Mouse (Mus musculus) telencephalon, adult 2 months (tissue): ENCODE results near the gene Agpat1.

Source experiments
- DNase-seq: peaks from one replicate; pipeline ENCODE4 v3.0.0-alpha.2; 2011; ENCODE audit warnings: low read depth, low spot score

Agpat1 gene

DNA sequence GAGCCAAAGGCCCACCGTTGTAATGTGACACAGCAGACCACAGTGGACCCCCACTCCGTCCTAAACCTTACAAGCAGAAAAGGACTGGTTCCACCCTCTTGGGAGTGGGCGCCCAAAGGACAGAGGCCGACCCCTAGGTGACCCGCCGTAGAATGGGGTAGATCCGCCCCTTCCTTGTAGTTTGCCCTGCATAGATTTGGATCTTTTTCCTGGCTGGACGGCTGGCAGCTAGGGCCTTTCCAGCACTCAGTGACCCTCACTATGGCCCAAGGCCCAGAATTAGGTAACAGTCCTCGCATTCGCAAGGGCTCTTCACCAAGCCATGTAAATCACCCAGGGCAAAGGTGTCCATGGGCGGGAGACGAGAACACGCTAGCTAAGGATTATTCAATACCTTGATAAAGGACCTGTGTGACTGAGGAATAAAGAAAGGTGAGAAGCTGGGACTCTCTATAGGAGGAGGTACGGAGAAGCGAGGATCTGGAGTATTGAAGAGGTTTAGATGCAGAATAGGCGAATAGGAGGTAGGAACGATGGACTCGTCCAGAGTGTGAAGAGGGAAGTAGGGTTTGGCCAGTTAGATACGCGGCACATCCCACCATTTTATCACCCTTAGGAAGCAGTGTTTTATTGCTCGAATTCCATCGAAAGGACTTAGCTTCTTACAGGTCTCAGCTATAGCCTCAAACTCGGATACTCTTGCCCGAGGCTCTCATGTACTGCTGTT is 612 bp downstream of the Agpat1 start:
- no peak for DNase-seq

- DNase-seq, result peak; percentile 93
Observed at GRCm38 (mm10) chr17:34605609-34606008, 1.5 kb downstream of the Agpat1 start.

DNA sequence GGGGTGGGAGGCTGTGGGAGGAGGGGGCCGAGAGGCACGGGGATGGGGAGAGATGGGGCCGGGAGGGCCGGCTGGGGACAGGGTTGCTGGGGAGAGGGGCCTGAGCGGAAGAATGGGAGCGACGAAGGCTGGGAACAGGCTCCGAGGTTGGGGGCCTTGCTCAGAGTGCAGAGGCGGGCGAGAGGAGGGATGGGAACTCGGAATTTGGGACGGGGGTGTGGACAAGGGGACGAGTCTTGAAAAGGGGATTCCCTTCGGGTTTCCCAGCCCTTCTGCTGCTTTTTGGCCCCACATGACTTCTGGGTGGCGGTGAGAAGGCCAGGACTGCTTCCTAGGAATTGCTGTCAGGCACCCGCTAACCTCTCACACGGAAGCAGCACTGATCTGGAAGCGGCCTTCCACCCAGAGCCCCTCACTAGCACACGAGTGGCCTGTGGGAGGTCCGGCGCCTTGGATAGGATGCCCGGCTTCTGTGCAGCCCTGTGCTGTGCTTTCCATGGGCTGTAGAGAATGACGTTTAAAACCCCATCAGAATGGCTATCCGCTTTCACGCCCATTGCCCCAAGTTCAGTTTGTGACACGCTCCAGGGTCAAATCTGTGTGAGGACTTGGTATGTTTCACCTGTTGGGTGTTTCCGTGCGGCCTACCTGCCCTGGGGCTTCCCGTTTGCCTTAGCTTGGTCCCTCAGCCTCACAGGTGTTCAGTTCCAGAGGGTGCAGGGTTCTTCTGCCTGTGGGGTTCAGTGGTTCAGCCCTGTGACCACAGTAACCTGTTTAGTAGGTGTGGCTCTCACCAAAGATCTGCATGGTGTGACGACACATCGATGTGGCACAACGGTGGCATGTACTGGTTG is 2.4 kb downstream of the Agpat1 start:
- no peak for DNase-seq

DNA sequence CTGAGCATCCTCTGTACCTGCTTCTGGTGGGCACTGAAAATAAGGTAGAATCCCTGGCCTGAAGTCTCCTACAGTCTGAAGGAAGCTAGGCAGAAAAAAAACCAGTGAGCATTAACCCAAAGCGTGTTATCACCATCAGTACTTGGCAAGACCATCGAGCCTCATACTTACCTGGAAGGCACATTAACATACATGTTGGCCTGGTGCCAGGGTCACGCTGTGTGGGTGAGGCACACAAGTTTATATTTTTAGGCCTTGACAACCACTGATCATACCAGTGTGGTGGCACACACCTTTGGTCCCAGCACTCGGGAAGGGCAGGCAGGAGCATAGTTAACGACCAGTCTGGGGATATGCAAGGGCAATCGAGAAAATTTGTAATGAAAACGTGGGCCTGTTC is 3.9 kb downstream of the Agpat1 start:
- no peak for DNase-seq

- no peak for DNase-seq
Observed at GRCm38 (mm10) chr17:34611050-34611449, 7.0 kb downstream of the Agpat1 start.

- no peak for DNase-seq
Observed at GRCm38 (mm10) chr17:34613054-34613645, 9.1 kb downstream of the Agpat1 start.

DNA sequence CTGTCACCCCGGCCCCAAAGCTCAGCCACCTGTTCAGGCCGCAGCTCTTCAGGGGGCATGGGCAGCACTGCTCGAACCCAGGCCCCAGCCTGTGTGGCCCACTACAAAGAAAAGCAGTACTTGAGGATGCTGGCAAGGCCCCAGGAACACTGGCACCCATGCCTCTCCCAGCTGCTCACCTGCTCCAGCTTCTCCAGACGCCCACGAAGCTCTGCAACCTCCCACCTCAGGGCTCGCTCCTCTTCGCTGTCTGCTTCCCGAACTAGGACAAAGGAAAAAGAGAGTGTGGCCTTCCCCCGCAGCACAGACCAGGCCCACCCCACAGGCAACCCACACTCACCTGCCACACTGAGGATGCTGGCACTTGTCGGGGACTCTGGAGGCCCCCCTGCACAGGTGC is 9.8 kb downstream of the Agpat1 start:
- DNase-seq, result no peak

DNA sequence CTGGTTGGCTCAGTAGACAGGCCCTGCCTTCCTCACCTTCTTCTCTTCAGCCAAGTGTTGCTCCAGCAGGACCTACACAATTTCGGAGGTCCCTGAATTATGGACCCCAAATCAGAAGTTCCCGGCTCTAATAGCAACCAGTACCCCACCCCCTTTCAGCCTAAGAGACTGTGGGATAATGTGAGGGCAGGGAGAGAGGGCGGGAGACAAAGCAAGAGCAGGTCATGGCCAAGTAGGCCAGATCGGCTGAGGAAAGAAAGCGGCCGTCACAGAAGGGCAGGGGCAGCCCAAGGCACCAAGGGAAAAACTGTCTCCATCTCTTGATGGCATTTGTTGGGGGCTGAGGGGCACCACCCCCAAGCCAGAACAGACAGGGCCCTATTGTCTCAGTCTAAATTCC is 11.8 kb downstream of the Agpat1 start, which contains the start of gene Egfl8:
Egfl8 (minus strand) TSS at position 101 of the 400 bp plus-strand sequence.
- DNase-seq, result no peak

DNA sequence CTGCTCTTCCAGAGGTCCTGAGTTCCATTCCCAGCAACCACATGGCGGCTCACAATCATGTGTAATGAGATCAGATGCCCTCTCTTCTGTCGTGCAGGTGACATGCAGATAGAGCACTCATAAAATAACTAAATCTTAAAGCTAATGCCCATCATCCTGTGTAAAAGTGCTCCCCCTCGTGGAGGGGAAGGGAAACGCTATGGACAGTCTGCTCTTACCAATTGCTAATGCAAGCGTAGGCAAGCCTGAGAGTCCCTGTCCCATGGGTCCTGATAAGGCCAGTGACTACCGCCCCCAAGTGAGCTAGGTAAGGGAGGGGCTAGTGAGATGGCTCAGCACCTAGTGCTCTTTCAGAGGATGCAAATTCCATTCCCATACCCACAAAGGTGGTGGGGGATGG is 14.9 kb downstream of the Agpat1 start:
- no peak for DNase-seq

DNA sequence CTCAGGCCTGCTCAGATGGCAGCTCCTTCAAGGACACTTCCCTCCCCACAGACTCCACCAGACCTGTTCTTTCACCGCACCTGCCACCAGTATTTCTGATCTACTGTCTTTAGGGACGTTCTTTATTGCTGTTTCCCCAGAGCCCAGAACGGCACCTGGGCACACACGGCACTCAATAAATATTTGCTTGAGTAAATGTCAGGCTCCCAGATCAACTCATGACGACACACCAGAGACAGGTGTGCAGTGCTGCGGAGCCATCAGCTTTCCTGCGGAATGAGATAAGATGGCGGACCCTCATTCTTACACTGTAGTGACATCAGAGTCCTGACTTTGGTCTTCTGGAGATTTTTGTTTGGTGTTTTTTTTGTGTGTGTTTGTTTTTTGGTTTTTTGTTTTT is 16.9 kb downstream of the Agpat1 start:
- no peak for DNase-seq

DNA sequence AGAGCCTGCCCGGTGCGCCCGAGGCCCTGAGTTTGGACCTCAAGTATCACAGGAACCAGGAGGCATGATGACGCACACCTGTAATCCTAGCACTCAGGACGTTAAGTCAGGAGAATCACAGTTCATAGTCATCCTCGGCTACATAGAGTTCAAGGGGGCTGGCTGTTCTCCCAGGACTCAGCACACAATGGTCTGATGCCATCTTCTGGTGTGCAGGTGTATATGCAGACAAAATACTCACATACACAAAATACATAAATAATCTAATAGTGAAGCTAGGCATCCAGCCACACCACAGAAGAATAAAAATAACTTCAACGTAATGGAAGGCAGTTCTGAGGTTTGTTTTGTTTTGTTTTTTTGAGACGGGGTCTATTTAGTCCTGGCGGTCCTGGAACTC is 19.1 kb downstream of the Agpat1 start:
- no peak for DNase-seq

DNA sequence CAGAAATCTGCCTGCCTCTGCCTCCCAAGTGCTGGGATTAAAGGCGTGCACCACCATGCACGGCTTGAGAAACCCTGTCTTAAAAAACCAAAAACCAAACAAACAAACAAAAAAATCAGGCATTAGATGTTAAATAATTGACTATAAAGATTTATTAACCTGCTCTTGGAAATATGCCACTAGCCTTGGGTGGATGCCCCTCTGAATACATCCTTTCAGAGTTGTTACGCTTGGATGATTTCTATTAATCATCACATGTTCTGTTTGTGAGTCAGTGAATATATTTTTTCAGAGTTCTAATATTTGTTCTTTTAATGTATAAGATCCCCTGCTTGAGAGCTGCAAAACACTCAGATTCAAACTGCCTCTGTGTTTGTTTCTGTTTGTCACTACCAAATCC is 20.9 kb downstream of the Agpat1 start:
- no peak for DNase-seq

GRCm38 (mm10) chr17:34626062-34626772 is 22.2 kb downstream of the Agpat1 start:
- DNase-seq, result no peak

- no peak for DNase-seq
Observed at GRCm38 (mm10) chr17:34626773-34627092, 22.7 kb downstream of the Agpat1 start.

- DNase-seq, result peak; percentile 95
Observed at GRCm38 (mm10) chr17:34627093-34627942, 23.3 kb downstream of the Agpat1 start.

DNA sequence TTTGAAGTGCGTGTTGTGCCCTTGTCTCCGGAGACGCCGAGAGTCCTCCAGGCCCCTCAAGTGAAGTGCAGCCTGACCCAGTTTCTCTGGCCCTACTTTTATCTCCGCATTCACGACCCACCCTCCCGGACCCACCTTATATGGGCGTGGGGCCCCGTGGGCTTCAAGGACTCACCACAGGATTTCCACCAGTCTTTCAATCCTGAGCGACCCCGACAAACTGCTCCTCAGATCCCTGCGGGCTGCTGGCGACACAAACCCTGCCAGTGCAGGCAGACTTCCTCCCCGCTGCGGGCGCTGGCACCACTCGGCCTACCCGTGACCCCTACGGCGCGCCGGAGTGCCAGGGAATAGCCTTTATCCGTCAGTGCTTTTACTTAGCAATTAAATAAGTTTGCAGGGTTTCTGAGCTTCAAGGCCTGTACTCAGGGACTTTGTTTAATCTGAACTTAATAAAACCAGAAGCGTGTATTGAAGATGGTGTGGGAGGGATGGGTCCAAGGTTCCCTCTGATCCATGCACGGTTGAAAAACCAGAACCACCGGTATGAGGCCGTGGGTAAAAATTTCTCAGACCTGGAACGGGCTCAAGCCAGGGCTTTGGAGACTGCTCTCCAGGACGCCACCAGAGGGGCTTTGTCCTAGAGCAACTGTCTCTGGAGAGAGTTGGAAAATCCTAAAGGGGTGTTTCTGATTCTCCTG is 24.0 kb downstream of the Agpat1 start, which contains the start of gene Ppt2:
Ppt2 (minus strand) TSS at position 568 of the 701 bp plus-strand sequence.
- DNase-seq, result no peak

- DNase-seq, result no peak
Observed at GRCm38 (mm10) chr17:34628644-34628967, 24.5 kb downstream of the Agpat1 start.

DNA sequence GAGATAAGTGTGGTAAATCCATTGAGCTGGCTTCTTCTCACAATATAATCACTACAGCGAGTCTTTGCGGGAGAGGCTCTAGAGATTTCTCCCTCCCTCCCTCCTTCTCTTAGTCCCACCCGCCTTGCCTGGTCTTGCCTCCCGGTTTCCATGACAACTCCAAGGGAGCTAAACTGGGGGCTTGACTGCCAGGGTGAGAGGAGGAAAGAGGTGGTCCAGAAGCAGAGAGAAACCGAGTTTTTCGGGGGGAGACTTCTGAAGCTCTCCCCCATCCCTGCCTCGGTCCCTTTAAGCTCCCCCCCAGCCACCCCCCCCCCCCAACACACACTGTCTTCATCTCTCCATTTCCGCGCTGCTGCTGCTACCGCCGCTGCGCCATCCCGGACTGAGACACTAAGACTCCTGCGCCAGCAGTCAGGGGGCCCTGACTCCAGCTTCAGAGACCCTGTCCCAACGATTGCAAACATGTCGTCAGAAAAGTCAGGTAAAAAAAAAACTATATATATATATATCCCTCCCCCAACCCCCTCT is 25.2 kb downstream of the Agpat1 start, which contains the start of gene Prrt1:
Prrt1 (plus strand) TSS at position 313 of the 531 bp plus-strand sequence.
- DNase-seq, result peak; percentile 89

DNA sequence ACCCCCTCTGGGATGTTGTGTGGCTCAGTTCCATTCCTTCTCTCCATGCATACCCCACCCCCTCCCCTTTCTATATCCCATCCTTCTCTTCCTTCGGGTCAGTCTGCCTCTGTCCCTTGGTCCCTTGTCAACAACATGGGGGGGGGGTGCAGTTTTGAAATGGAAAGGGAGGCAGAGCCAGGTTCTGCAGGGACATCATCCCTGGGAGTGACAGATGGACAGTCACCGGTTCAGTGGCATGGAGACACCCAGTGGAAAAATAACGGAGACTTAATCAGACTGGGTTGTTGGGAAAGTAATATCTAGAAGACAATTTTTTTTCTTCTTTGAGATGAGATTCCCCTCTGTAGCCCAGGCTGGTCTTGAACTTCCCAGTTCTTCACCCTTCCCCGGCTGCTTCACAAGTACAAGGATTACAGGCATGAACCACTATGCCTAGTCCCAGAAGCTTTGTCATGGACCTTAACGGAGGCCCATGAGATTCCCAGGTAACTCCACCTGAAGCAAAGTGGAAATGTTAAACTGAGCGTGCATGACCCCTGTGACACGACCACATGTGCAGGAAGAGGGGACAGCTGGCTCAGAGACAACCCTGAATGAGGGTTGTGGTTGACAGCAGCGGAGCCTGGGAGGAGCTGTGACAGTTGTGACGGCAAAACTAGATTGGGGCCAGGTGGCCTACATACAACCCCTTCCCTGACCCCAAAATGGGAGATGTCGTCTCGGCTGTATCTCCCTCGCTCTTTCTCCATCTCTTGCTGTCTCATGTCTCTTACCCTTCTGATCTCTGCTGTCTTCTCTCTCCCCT is 25.9 kb downstream of the Agpat1 start:
- DNase-seq, result no peak
